Mouse (Mus musculus) hindbrain, embryonic 16.5 days (tissue): Measurements from ENCODE around the gene Bmf. TPM values are rescaled to one million over a fixed set of nuclear protein-coding genes. Genes with fewer than 3 reads are reported as not detected.
A peak's percentile ranks its signal among the peaks of the same experiment; 100 is the strongest.

ENCODE experiments used
- ATAC-seq: fragments of 200-750 bp; cut with Nextera tagmentation; 2 replicates; pipeline ENCODE4 v1.8.0; 2017; ENCODE audit warnings: moderate TSS enrichment, moderate library complexity
- H3K27ac ChIP-seq: fragments of 300-500 bp; sonication (generic); 2 replicates; pipeline ENCODE4 v1.5.1; 2014; ENCODE audit warnings: low read depth, mild to moderate bottlenecking, control low read depth, low read length, moderate library complexity
- H3K27me3 ChIP-seq: fragments of 300-500 bp; sonication (generic); replicated peaks from 2 replicates; pipeline ENCODE4 v1.6.1; 2014; ENCODE audit warnings: low read length; ENCODE audit not compliant: control insufficient read depth, insufficient read depth
- H3K36me3 ChIP-seq: fragments of 300-500 bp; sonication (generic); 2 replicates; pipeline ENCODE4 v1.6.1; 2014; ENCODE audit warnings: mild to moderate bottlenecking, low read length, moderate library complexity, mixed read lengths; ENCODE audit not compliant: control insufficient read depth, insufficient read depth
- H3K4me1 ChIP-seq: fragments of 300-500 bp; sonication (generic); 2 replicates; pipeline ENCODE4 v1.6.1; 2014; ENCODE audit warnings: low read depth, low read length; ENCODE audit not compliant: control insufficient read depth, insufficient read depth
- H3K4me2 ChIP-seq: fragments of 300-500 bp; sonication (generic); 2 replicates; pipeline ENCODE4 v1.6.1; 2014; ENCODE audit warnings: mild to moderate bottlenecking, low read length, control low read depth, moderate library complexity
- H3K4me3 ChIP-seq: fragments of 300-500 bp; sonication (generic); 2 replicates; pipeline ENCODE4 v1.5.1; 2014; ENCODE audit warnings: mild to moderate bottlenecking, low read length, control low read depth, moderate library complexity
- H3K9ac ChIP-seq: fragments of 300-500 bp; sonication (generic); 2 replicates; pipeline ENCODE4 v1.6.1; 2014; ENCODE audit warnings: low read depth, mild to moderate bottlenecking, control low read depth, low read length, moderate library complexity
- H3K9me3 ChIP-seq: fragments of 300-500 bp; sonication (generic); 2 replicates; pipeline ENCODE4 v1.6.1; 2014; ENCODE audit warnings: mild to moderate bottlenecking, low read length, moderate library complexity; ENCODE audit not compliant: control insufficient read depth
- WGBS: fragments of 180-500 bp; shearing (Covaris S2); extraction: QIAGEN DNeasy Blood & Tissue Kit; methylation state at CpG from one replicate; pipeline ENCODE4 v1.1.7; 2014; 5-methylcytosine and 5-hydroxymethylcytosine counted together
- polyA plus RNA-seq: library from polyadenylated mRNA; unstranded; fragments of >200 nt; fragmentation: Nextera tagmentation; extraction: Ambion mirVana; gene quantifications from 2 replicates; pipeline ENCODE4 v1.2.1, GENCODE M21; 2015

The Bmf gene
- polyA plus RNA-seq, 1 experiment from 2014 or later, result 1.6 TPM

- H3K9ac ChIP-seq, result no peak overlapping the region
- H3K4me1 ChIP-seq, result peaks cover 8% of the 10 kb centered on the region; the same call in 1 of the 2 replicates
- no peak for ATAC-seq
- H3K4me3 ChIP-seq, result no peak overlapping the region
- 81% methylated on average over 3 of the region's 3 CpGs for WGBS
- H3K27ac ChIP-seq, result no peak overlapping the region
- no peaks in the 10 kb centered on the region for H3K27me3 ChIP-seq
- H3K36me3 ChIP-seq, result no peaks in the 10 kb centered on the region
- H3K9me3 ChIP-seq, result no peaks in the 10 kb centered on the region
- no peak overlapping the region for H3K4me2 ChIP-seq
Measured at GRCm38 (mm10) chr2:118524811-118525210, 24.7 kb downstream of the Bmf start.

DNA sequence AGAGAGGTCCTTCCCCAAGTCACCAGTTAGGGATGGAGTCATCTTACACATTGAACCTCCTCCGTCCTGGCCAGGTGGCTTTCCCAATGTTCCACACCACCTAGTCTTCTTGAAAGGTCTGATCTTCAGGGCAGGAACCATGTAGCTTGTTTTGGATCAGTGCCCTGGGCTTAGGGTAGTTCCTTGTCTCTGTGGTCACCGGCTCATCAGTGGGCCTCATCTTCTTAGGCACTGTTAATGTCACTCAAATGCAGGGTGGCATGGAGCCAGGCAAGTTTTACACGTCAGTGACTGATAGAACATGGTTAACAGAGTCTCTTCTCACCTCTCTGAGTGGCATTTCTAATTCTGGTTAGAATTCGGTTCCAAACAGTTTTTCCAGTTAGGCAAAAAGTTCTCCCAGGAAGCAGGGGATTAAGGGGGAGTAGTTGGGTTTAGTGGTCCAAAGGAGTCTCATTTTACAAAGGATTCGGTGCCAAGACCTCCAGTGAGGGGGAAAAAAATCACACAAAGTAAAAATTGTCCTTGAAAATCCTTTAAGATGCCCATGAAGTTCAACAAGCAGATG is 26.2 kb downstream of the Bmf start:
- Histone ChIP-seq H3K9me3 (no peaks in the 10 kb centered on the region), H3K4me1 (peaks cover 6% of the 10 kb centered on the region; the same call in 1 of the 2 replicates), H3K36me3 (no peaks in the 10 kb centered on the region), H3K4me2 (no peak overlapping the region), H3K27me3 (no peaks in the 10 kb centered on the region), H3K9ac (no peak overlapping the region), H3K27ac (no peak overlapping the region), H3K4me3 (no peak overlapping the region)
- 56% methylated on average over 5 of the region's 5 CpGs for WGBS
- no peak for ATAC-seq

DNA sequence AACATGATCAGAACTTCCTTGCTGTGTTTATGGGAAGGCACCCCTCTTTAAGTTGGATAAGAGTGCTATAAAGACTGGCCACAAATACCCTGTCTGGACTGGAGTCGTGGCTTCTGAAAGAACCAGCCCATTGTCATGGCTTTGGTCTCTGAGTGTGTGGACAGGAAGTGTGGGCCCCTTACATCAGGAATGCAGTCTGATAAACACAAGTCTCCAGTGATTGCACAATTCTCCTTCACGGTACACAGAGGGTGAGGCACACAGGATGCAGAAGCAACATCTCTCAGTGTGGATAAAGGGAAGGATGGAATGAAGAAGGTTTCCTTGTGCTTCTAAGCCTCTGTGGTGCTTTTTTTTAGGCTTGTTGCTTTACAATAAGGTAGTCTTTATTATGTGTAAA is 27.2 kb downstream of the Bmf start:
- Histone ChIP-seq H3K27me3 (no peaks in the 10 kb centered on the region), H3K27ac (no peak overlapping the region), H3K4me1 (peaks cover 6% of the 10 kb centered on the region; the same call in 1 of the 2 replicates), H3K4me2 (no peak overlapping the region), H3K9ac (no peak overlapping the region), H3K4me3 (no peak overlapping the region), H3K9me3 (no peaks in the 10 kb centered on the region), H3K36me3 (no peaks in the 10 kb centered on the region)
- no peak for ATAC-seq
- WGBS, result 60% methylated on average over 2 of the region's 2 CpGs

DNA sequence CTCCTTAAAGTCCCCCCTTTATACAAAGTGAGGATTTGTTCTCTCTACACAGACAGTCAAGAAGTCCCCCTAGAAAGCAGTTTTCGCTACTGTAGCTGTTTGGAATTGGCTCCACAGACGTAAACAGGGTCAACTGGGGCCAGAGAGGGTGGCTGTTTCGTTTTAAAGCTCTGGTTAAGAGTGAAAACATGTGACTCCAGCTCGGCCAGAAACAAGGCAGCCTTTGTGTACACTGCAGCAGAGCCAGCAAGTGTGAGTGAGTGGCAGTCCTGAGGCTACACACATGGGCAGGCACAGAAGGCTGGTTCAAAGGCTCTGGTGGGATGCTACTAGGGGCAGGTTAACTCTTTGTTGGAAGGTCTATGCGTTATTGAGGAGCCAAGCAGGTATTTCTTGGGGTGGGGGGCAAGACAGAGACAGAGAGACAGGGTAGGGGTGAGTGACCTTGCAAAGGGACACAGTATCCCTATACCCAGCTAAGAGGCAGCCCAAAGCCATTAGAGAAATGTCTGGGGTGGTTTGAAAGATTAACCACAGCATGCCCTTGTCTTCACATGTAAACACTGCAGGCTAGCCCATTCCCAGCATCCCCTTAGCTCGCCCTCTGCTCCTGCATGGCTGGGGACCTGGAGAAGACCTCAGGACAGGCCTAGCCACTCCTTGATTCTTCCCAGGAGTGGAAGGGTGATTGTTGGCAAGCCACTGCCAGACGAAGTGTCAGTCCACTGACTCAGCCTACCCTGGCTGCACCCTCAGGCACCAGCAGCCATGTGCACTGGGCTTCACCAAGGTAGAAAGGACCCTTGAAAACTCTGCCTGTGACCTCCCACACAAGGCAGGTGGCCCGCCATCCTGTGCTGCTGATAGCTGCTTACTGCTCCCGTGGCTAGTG is 29.2 kb downstream of the Bmf start:
- ATAC-seq, result peak; percentile 97
- 38% methylated on average over 9 of the region's 9 CpGs for WGBS
- Histone ChIP-seq H3K9me3 (no peaks in the 10 kb centered on the region), H3K4me3 (no peak overlapping the region), H3K27me3 (no peaks in the 10 kb centered on the region), H3K4me2 (no peak overlapping the region), H3K36me3 (no peaks in the 10 kb centered on the region), H3K27ac (0 out of 2 replicates have a peak overlapping the region, but pooled peaks have one; percentile 3), H3K4me1 (peaks cover 6% of the 10 kb centered on the region; the same call in 1 of the 2 replicates), H3K9ac (no peak overlapping the region)

GRCm38 (mm10) chr2:118512418-118513377 is 36.8 kb downstream of the Bmf start:
- no peak for ATAC-seq
- Histone ChIP-seq H3K4me2 (no peak overlapping the region), H3K4me3 (no peak overlapping the region), H3K9ac (no peak overlapping the region), H3K27me3 (no peaks in the 10 kb centered on the region), H3K27ac (no peak overlapping the region), H3K36me3 (no peaks in the 10 kb centered on the region), H3K4me1 (peaks cover 11% of the 10 kb centered on the region), H3K9me3 (no peaks in the 10 kb centered on the region)
- 83% methylated on average over 16 of the region's 16 CpGs for WGBS

- 66% methylated on average over 11 of the region's 11 CpGs for WGBS
- H3K4me2 ChIP-seq, result no peak overlapping the region
Measured at GRCm38 (mm10) chr2:118511779-118512417, 37.6 kb downstream of the Bmf start.

DNA sequence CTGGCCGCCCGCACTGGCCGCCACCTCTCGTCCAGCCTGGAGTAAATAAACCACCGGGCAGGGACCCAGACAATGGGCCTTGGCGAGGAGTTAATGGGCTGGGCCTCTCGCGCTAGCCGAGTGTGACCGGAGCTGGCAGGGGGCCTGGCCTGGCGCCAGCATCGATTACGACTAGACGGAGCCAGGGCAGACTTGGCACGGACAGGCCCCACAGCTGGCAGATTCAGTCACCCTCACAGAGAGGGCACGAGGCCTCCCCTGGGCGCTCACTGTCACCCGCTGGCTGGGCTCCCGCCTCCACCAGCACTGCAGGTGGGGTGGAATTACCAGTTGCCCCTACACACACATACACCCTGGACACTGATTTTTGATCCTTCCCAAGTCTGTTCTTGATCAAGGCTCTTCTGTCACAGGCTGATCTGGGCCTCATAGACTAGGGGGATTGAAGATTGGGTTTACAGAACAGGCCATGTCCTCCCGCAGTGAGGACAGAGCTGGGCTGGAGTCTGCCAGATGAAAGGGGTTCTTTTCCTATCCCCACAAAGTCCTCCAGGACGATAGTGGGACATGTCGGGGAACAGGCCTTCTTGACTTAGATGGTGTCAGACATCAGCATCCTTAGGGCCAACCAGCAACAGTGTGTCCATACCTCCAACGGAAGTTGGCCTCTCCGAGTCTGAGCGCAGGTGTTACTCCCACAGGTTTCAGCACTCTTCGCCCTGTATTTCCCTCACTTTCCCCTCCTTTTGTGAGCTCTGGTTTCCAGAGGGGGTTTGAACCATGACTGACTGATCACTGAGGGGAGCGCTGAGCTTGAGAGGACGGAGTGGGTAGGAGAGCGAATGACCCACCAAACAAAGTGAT is 38.8 kb downstream of the Bmf start:
- peak overlapping the region; percentile 28; the same call in 1 of the 2 replicates for H3K4me2 ChIP-seq
- peak overlapping the region; percentile 38; the same call in 1 of the 2 replicates for H3K9ac ChIP-seq

More at GRCm38 (mm10) chr2:118511779-118512417, 37.6 kb downstream of the Bmf start:
- Histone ChIP-seq H3K4me1 (peaks cover 11% of the 10 kb centered on the region), H3K9me3 (no peaks in the 10 kb centered on the region), H3K27ac (peak overlapping the region; percentile 23; the same call in 1 of the 2 replicates), H3K36me3 (no peaks in the 10 kb centered on the region), H3K9ac (no peak overlapping the region), H3K4me3 (no peak overlapping the region), H3K27me3 (no peaks in the 10 kb centered on the region)
- no peak for ATAC-seq

More for the DNA sequence above, 38.8 kb downstream of the Bmf start:
- H3K27me3 ChIP-seq, result no peaks in the 10 kb centered on the region
- WGBS, result 31% methylated on average over 29 of the region's 29 CpGs
- peak; percentile 97 for ATAC-seq
- no peak overlapping the region for H3K4me3 ChIP-seq
- H3K9me3 ChIP-seq, result no peaks in the 10 kb centered on the region
- H3K4me1 ChIP-seq, result peaks cover 11% of the 10 kb centered on the region
- H3K36me3 ChIP-seq, result no peaks in the 10 kb centered on the region
- H3K27ac ChIP-seq, result peak overlapping the region; percentile 59; the same call in 1 of the 2 replicates
